Mouse (Mus musculus): ENCODE data around the gene Abca7.

- TF ChIP-seq EP300 (IDR thresholded peaks at IDR 0.05; ENCODE audit: low read depth) (no peak), CTCF (IDR thresholded peaks at IDR 0.05; ENCODE audit: low read depth) (no peak)
These were observed 27.1 kb upstream of the Abca7 start for GRCm38 (mm10) chr10:79969124-79969568.
